Mouse (Mus musculus) liver, embryonic 15.5 days (tissue): ENCODE measurements around the gene Schip1. TPM values are rescaled to one million over a fixed set of nuclear protein-coding genes. Genes with fewer than 3 reads are reported as not detected.

Experiments
- ATAC-seq: fragments of 200-750 bp; cut with Nextera tagmentation; 2 replicates; pipeline ENCODE4 v1.8.0; 2017; ENCODE audit warnings: moderate number of reproducible peaks, mild to moderate bottlenecking, moderate library complexity; ENCODE audit not compliant: insufficient read depth
- H3K27ac ChIP-seq: fragments of 300-500 bp; sonication (generic); replicated peaks from 2 replicates; pipeline ENCODE4 v1.5.1; 2015; ENCODE audit warnings: mild to moderate bottlenecking, inconsistent platforms
- H3K27me3 ChIP-seq: fragments of 300-500 bp; sonication (generic); 2 replicates; pipeline ENCODE4 v1.6.1; 2015; ENCODE audit warnings: mild to moderate bottlenecking, inconsistent platforms
- H3K36me3 ChIP-seq: fragments of 300-500 bp; sonication (generic); replicated peaks from 2 replicates; pipeline ENCODE4 v1.6.1; 2015; ENCODE audit warnings: moderate library complexity, mild to moderate bottlenecking, inconsistent platforms
- H3K4me1 ChIP-seq: fragments of 300-500 bp; sonication (generic); replicated peaks from 2 replicates; pipeline ENCODE4 v1.6.1; 2015; ENCODE audit warnings: inconsistent platforms
- H3K4me2 ChIP-seq: fragments of 300-500 bp; sonication (generic); 2 replicates; pipeline ENCODE4 v1.6.1; 2015; ENCODE audit warnings: moderate library complexity, mild to moderate bottlenecking, inconsistent platforms
- H3K4me3 ChIP-seq: fragments of 300-500 bp; sonication (generic); replicated peaks from 2 replicates; pipeline ENCODE4 v1.5.1; 2015; ENCODE audit warnings: mild to moderate bottlenecking, inconsistent platforms
- H3K9ac ChIP-seq: fragments of 300-500 bp; sonication (generic); 2 replicates; pipeline ENCODE4 v1.6.1; 2015; ENCODE audit warnings: moderate library complexity, mild to moderate bottlenecking, inconsistent platforms
- H3K9me3 ChIP-seq: fragments of 300-500 bp; sonication (generic); replicated peaks from 2 replicates; pipeline ENCODE4 v1.6.1; 2016; ENCODE audit warnings: inconsistent platforms
- WGBS: fragments of 180-500 bp; shearing (Covaris S2); methylation state at CpG from one replicate; pipeline ENCODE4 v1.1.7; 2015; ENCODE audit warnings: mixed read lengths; ENCODE audit not compliant: insufficient replicate concordance; 5-methylcytosine and 5-hydroxymethylcytosine counted together
- polyA plus RNA-seq: library from polyadenylated mRNA; unstranded; fragments of >200 nt; fragmentation: Nextera tagmentation; extraction: Ambion mirVana; gene quantifications from 2 replicates; pipeline ENCODE4 v1.2.1, GENCODE M21; 2015

Schip1 gene
- polyA plus RNA-seq, 1 experiment from 2014 or later = 2.4 TPM

GRCm38 (mm10) chr3:68562838-68563237 is 498.2 kb downstream of the Schip1 start:
- Histone ChIP-seq H3K4me2 (no peak overlapping the region), H3K9ac (no peak overlapping the region), H3K9me3 (no peaks in the 10 kb centered on the region), H3K4me3 (no peak overlapping the region), H3K4me1 (no peaks in the 10 kb centered on the region; the same call in 1 of the 2 replicates), H3K36me3 (no peaks in the 10 kb centered on the region), H3K27ac (no peak overlapping the region), H3K27me3 (no peaks in the 10 kb centered on the region)
- WGBS = 65% methylated on average over 2 of the region's 2 CpGs
- no peak for ATAC-seq

GRCm38 (mm10) chr3:68563922-68564321 is 499.3 kb downstream of the Schip1 start:
- 51% methylated on average over 8 of the region's 8 CpGs for WGBS
- no peak overlapping the region for H3K4me2 ChIP-seq
- H3K9ac ChIP-seq = no peak overlapping the region
- no peaks in the 10 kb centered on the region for H3K27me3 ChIP-seq
- no peaks in the 10 kb centered on the region for H3K36me3 ChIP-seq
- no peak overlapping the region for H3K4me3 ChIP-seq
- no peaks in the 10 kb centered on the region for H3K9me3 ChIP-seq
- no peak for ATAC-seq
- no peak overlapping the region for H3K27ac ChIP-seq
- no peaks in the 10 kb centered on the region; the same call in 1 of the 2 replicates for H3K4me1 ChIP-seq

GRCm38 (mm10) chr3:68564978-68565674 is 500.5 kb downstream of the Schip1 start:
- ATAC-seq = no peak

GRCm38 (mm10) chr3:68565675-68566055 is 501.1 kb downstream of the Schip1 start:
- WGBS = 69% methylated on average over 4 of the region's 4 CpGs
- Histone ChIP-seq H3K4me1 (no peaks in the 10 kb centered on the region), H3K27me3 (no peaks in the 10 kb centered on the region), H3K9me3 (no peaks in the 10 kb centered on the region), H3K27ac (no peak overlapping the region), H3K9ac (no peak overlapping the region), H3K36me3 (no peaks in the 10 kb centered on the region), H3K4me3 (no peak overlapping the region), H3K4me2 (no peak overlapping the region)
- no peak for ATAC-seq

More at GRCm38 (mm10) chr3:68564978-68565674, 500.5 kb downstream of the Schip1 start:
- no peaks in the 10 kb centered on the region; the same call in 1 of the 2 replicates for H3K4me1 ChIP-seq
- H3K4me2 ChIP-seq = no peak overlapping the region
- H3K9me3 ChIP-seq = no peaks in the 10 kb centered on the region
- no peaks in the 10 kb centered on the region for H3K27me3 ChIP-seq
- H3K4me3 ChIP-seq = no peak overlapping the region
- no peaks in the 10 kb centered on the region for H3K36me3 ChIP-seq
- 62% methylated on average over 10 of the region's 10 CpGs for WGBS
- H3K9ac ChIP-seq = no peak overlapping the region
- no peak overlapping the region for H3K27ac ChIP-seq

- H3K4me1 ChIP-seq = peaks cover 6% of the 10 kb centered on the region; the same call in 1 of the 2 replicates
- H3K4me3 ChIP-seq = no peak overlapping the region
- no peak for ATAC-seq
- no peaks in the 10 kb centered on the region for H3K36me3 ChIP-seq
- WGBS = 70% methylated on average over 7 of the region's 7 CpGs
- no peak overlapping the region for H3K9ac ChIP-seq
- no peak overlapping the region for H3K4me2 ChIP-seq
- no peaks in the 10 kb centered on the region for H3K27me3 ChIP-seq
- H3K9me3 ChIP-seq = no peaks in the 10 kb centered on the region
- H3K27ac ChIP-seq = no peak overlapping the region
Measured at GRCm38 (mm10) chr3:68567581-68567980, 503.0 kb downstream of the Schip1 start.

GRCm38 (mm10) chr3:68568149-68568548 is 503.5 kb downstream of the Schip1 start:
- no peak for ATAC-seq
- H3K27me3 ChIP-seq = no peaks in the 10 kb centered on the region
- H3K4me2 ChIP-seq = no peak overlapping the region
- no peaks in the 10 kb centered on the region for H3K36me3 ChIP-seq
- H3K9me3 ChIP-seq = no peaks in the 10 kb centered on the region
- WGBS = 62% methylated on average over 3 of the region's 3 CpGs
- no peak overlapping the region for H3K4me3 ChIP-seq
- H3K27ac ChIP-seq = no peak overlapping the region
- H3K9ac ChIP-seq = no peak overlapping the region
- H3K4me1 ChIP-seq = peaks cover 7% of the 10 kb centered on the region; the same call in 1 of the 2 replicates

GRCm38 (mm10) chr3:68568716-68569115 is 504.1 kb downstream of the Schip1 start:
- WGBS = 54% methylated on average over 7 of the region's 7 CpGs
- no peak overlapping the region for H3K27ac ChIP-seq
- no peaks in the 10 kb centered on the region for H3K27me3 ChIP-seq
- ATAC-seq = no peak
- no peaks in the 10 kb centered on the region for H3K9me3 ChIP-seq
- H3K9ac ChIP-seq = no peak overlapping the region
- no peak overlapping the region for H3K4me3 ChIP-seq
- H3K4me1 ChIP-seq = peaks cover 7% of the 10 kb centered on the region; the same call in 1 of the 2 replicates
- H3K4me2 ChIP-seq = no peak overlapping the region
- H3K36me3 ChIP-seq = no peaks in the 10 kb centered on the region

- WGBS = 68% methylated on average over 4 of the region's 4 CpGs
- H3K9ac ChIP-seq = no peak overlapping the region
- H3K27ac ChIP-seq = no peak overlapping the region
- no peaks in the 10 kb centered on the region for H3K36me3 ChIP-seq
- H3K4me3 ChIP-seq = no peak overlapping the region
- no peak overlapping the region for H3K4me2 ChIP-seq
- no peaks in the 10 kb centered on the region for H3K9me3 ChIP-seq
- peaks cover 7% of the 10 kb centered on the region; the same call in 1 of the 2 replicates for H3K4me1 ChIP-seq
- H3K27me3 ChIP-seq = no peaks in the 10 kb centered on the region
- ATAC-seq = no peak
Measured at GRCm38 (mm10) chr3:68570319-68570718, 505.7 kb downstream of the Schip1 start.

GRCm38 (mm10) chr3:68572249-68573225 is 507.9 kb downstream of the Schip1 start:
- Histone ChIP-seq H3K9ac (no peak overlapping the region), H3K4me3 (no peak overlapping the region), H3K27ac (no peak overlapping the region), H3K36me3 (no peaks in the 10 kb centered on the region), H3K9me3 (no peaks in the 10 kb centered on the region), H3K27me3 (no peaks in the 10 kb centered on the region), H3K4me1 (peaks cover 7% of the 10 kb centered on the region; the same call in 1 of the 2 replicates), H3K4me2 (peak overlapping the region; percentile 13)
- no peak for ATAC-seq
- 27% methylated on average over 28 of the region's 28 CpGs for WGBS

- WGBS = 56% methylated on average over 3 of the region's 3 CpGs
- no peak overlapping the region for H3K27ac ChIP-seq
- ATAC-seq = no peak
- H3K9me3 ChIP-seq = no peaks in the 10 kb centered on the region
- H3K9ac ChIP-seq = no peak overlapping the region
- H3K27me3 ChIP-seq = no peaks in the 10 kb centered on the region
- peaks cover 7% of the 10 kb centered on the region; the same call in 1 of the 2 replicates for H3K4me1 ChIP-seq
- no peaks in the 10 kb centered on the region for H3K36me3 ChIP-seq
- no peak overlapping the region for H3K4me2 ChIP-seq
- H3K4me3 ChIP-seq = no peak overlapping the region
Measured at GRCm38 (mm10) chr3:68573226-68573624, 508.6 kb downstream of the Schip1 start.

- no peak overlapping the region for H3K4me2 ChIP-seq
- ATAC-seq = no peak
- H3K9me3 ChIP-seq = no peaks in the 10 kb centered on the region
- no peak overlapping the region for H3K9ac ChIP-seq
- no peaks in the 10 kb centered on the region for H3K27me3 ChIP-seq
- no peaks in the 10 kb centered on the region for H3K36me3 ChIP-seq
- H3K4me3 ChIP-seq = no peak overlapping the region
- H3K27ac ChIP-seq = no peak overlapping the region
- peaks cover 7% of the 10 kb centered on the region; the same call in 1 of the 2 replicates for H3K4me1 ChIP-seq
- WGBS = 49% methylated on average over 8 of the region's 8 CpGs
Measured at GRCm38 (mm10) chr3:68574097-68574496, 509.5 kb downstream of the Schip1 start.
